Mouse (Mus musculus) forebrain, embryonic 10.5 days (tissue): ENCODE data around the gene Wap. TPM values are rescaled to one million over a fixed set of nuclear protein-coding genes. Genes with fewer than 3 reads are reported as not detected.

Source experiments
- DNase-seq: peaks from one replicate; pipeline ENCODE4 v3.0.0-alpha.2; 2017; ENCODE audit warnings: low spot score; ENCODE audit errors: extremely low spot score
- H3K27ac ChIP-seq: fragments of 300-500 bp; sonication (generic); 2 replicates; pipeline ENCODE4 v1.5.1; 2016; ENCODE audit warnings: mild to moderate bottlenecking
- H3K27me3 ChIP-seq: fragments of 300-500 bp; sonication (generic); 2 replicates; pipeline ENCODE4 v1.6.1; 2016; ENCODE audit warnings: mild to moderate bottlenecking; ENCODE audit not compliant: poor library complexity, severe bottlenecking
- H3K36me3 ChIP-seq: fragments of 300-500 bp; sonication (generic); replicated peaks from 2 replicates; pipeline ENCODE4 v1.6.1; 2016; ENCODE audit warnings: mild to moderate bottlenecking, moderate library complexity
- H3K4me1 ChIP-seq: fragments of 300-500 bp; sonication (generic); 2 replicates; pipeline ENCODE4 v1.6.1; 2016
- H3K4me3 ChIP-seq: fragments of 300-500 bp; sonication (generic); 2 replicates; pipeline ENCODE4 v1.5.1; 2016; ENCODE audit warnings: mild to moderate bottlenecking, moderate library complexity
- H3K9me3 ChIP-seq: fragments of 300-500 bp; sonication (generic); 2 replicates; pipeline ENCODE4 v1.6.1; 2016; ENCODE audit warnings: mild to moderate bottlenecking, moderate library complexity
- WGBS: fragments of 180-500 bp; shearing (Covaris S2); methylation state at CpG from one replicate; pipeline ENCODE4 v1.1.7; 2016; 5-methylcytosine and 5-hydroxymethylcytosine counted together
- polyA plus RNA-seq: library from polyadenylated mRNA; unstranded; fragments of >200 nt; fragmentation: Nextera tagmentation; extraction: Ambion mirVana; gene quantifications from 2 replicates; pipeline ENCODE4 v1.2.1, GENCODE M21; 2016

Gene Wap
- polyA plus RNA-seq, 1 experiment from 2014 or later = not detected

DNA sequence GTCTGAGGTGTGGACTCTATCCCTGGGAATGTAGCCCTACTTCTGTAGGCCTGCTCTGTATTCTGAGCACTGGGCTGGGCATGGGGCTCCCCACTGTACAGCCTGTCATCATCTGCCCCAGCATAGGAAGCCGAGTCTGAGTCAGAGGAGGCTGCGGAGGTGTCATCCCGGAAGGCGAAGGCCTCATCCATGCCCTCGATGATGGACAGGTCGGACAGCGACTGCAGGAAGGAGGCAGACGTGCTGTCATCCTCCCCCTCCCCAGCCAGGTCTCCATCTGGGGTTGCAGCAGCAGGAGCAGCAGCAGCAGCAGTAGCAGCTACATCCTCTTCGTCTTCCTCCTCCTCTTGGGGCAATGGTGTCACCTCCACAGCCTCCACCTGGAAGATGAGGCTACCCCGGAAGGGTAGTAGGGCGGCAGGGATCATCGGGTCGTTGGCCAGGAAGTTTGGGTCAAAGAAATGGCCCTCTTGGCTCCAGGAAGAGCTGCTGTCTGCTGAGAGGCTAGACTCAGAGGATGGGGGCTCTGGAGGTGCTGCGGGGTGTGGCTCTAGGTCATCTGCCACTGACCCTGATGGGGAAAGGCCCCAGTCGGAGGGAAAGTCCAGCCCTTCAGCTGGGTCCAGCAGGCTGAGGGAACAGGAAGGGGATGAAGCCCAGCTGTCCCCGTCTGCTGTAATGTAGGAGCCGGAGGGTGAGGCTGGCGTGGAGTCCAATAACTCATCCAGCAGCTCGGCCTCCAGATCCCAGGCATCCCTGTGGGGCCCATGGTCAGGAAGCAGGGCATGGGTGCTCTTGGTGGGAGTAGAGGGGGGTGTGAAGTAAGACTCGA is 36.6 kb downstream of the Wap start:
- no peak for DNase-seq
- Histone ChIP-seq H3K4me3 (no peak overlapping the region), H3K27me3 (peaks cover 48% of the 10 kb centered on the region), H3K27ac (no peak overlapping the region), H3K36me3 (peaks cover 18% of the 10 kb centered on the region), H3K9me3 (no peaks in the 10 kb centered on the region), H3K4me1 (peaks cover 68% of the 10 kb centered on the region)
- WGBS = 85% methylated on average over 20 of the region's 20 CpGs

GRCm38 (mm10) chr11:6600284-6600944 is 38.0 kb downstream of the Wap start:
- Histone ChIP-seq H3K4me3 (no peak overlapping the region), H3K9me3 (no peaks in the 10 kb centered on the region), H3K36me3 (peaks cover 32% of the 10 kb centered on the region), H3K27me3 (peaks cover 34% of the 10 kb centered on the region), H3K4me1 (peaks cover 58% of the 10 kb centered on the region), H3K27ac (no peak overlapping the region)
- DNase-seq = no peak
- 78% methylated on average over 8 of the region's 8 CpGs for WGBS

GRCm38 (mm10) chr11:6599831-6600230 is 38.6 kb downstream of the Wap start:
- DNase-seq = no peak
- H3K36me3 ChIP-seq = peaks cover 38% of the 10 kb centered on the region
- 86% methylated on average over 6 of the region's 6 CpGs for WGBS
- peaks cover 28% of the 10 kb centered on the region for H3K27me3 ChIP-seq
- no peaks in the 10 kb centered on the region for H3K9me3 ChIP-seq
- peaks cover 52% of the 10 kb centered on the region for H3K4me1 ChIP-seq
- H3K27ac ChIP-seq = peak overlapping the region; percentile 79; the same call in 1 of the 2 replicates
- no peak overlapping the region for H3K4me3 ChIP-seq

DNA sequence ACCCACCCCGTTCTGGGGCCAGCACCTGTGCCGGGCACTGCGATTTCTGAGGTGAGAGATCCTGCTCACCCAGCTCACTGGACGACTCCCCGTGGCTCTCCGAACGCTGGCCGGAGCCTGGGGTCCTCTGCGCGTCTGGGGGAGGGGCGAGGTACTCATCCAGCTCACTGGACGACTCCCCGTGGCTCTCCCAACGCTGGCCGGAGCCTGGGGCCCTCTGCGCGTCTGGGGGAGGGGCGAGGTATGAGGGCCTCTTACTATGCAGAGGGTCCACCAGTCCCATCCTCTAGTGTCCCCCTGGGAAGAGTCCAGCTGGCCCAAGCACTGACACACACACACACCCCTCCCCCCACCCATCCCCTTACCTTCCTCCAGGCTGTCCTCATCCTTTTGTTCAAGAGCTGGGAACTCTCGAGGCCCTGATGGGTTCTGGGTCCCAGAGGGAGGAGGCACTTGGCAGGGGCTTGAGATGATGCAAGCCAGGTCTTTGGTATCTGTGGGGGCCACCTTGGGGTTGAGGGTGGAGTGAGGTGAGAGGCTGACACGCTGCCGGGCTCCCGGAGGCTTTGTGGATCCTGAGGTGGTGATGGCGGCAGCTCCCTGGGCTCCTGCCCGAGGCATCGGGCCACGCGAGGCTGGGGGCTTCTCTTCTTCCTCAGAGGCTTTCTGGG is 39.3 kb downstream of the Wap start:
- 18% methylated on average over 27 of the region's 27 CpGs for WGBS
- Histone ChIP-seq H3K4me1 (peaks cover 45% of the 10 kb centered on the region), H3K27ac (peak overlapping the region; percentile 79), H3K4me3 (peak overlapping the region; percentile 33), H3K27me3 (peaks cover 21% of the 10 kb centered on the region), H3K9me3 (no peaks in the 10 kb centered on the region), H3K36me3 (peaks cover 45% of the 10 kb centered on the region)
- DNase-seq = no peak

DNA sequence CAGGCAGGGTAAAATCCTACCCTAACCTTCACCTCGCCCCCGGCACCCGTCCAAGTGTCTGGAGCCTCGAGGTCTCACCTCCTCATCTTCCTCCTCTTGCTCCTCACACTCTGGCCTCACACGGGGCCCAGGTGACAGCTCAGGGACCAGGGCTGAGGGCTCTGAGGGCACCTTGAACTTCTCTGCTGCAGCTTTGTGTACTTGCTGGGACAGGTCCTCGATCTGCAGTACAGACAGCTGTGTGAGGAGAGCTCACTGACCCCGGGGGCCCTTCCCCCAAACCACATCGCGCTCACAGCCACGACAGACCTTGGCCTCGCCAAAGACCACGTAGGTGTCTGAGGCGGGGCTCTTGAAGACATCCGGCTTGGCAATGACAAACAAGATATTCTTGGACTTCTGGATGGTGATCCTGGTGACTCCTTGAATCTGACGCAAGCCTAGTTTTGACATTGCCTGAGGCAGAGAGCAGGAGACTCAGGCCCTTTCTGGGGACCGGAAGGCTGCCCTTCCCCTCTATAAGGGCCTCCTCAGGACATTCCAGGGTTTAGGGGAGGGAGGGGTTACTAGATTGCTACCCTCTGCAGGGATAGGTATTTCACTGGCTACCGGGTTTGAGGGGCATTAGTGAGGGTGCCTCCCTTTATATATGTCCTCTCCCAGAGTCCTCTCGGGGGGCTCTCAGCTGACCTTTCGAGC is 40.1 kb downstream of the Wap start:
- peaks cover 37% of the 10 kb centered on the region for H3K4me1 ChIP-seq
- H3K4me3 ChIP-seq = peak overlapping the region; percentile 33
- no peak for DNase-seq
- H3K36me3 ChIP-seq = peaks cover 53% of the 10 kb centered on the region
- H3K27me3 ChIP-seq = peaks cover 13% of the 10 kb centered on the region
- H3K27ac ChIP-seq = peak overlapping the region; percentile 79
- H3K9me3 ChIP-seq = no peaks in the 10 kb centered on the region
- 56% methylated on average over 19 of the region's 19 CpGs for WGBS

GRCm38 (mm10) chr11:6597523-6597922 is 40.9 kb downstream of the Wap start:
- no peak for DNase-seq
- H3K36me3 ChIP-seq = peaks cover 61% of the 10 kb centered on the region
- H3K4me1 ChIP-seq = peaks cover 32% of the 10 kb centered on the region
- no peak overlapping the region for H3K27ac ChIP-seq
- H3K27me3 ChIP-seq = peaks cover 5% of the 10 kb centered on the region; the same call in 1 of the 2 replicates
- H3K9me3 ChIP-seq = no peaks in the 10 kb centered on the region
- H3K4me3 ChIP-seq = no peak overlapping the region
- 84% methylated on average over 7 of the region's 7 CpGs for WGBS

GRCm38 (mm10) chr11:6596616-6597015 is 41.8 kb downstream of the Wap start:
- Histone ChIP-seq H3K36me3 (peaks cover 70% of the 10 kb centered on the region), H3K27me3 (no peaks in the 10 kb centered on the region), H3K27ac (no peak overlapping the region), H3K9me3 (no peaks in the 10 kb centered on the region), H3K4me1 (peaks cover 30% of the 10 kb centered on the region), H3K4me3 (no peak overlapping the region)
- no peak for DNase-seq
- WGBS = 87% methylated on average over 3 of the region's 3 CpGs

DNA sequence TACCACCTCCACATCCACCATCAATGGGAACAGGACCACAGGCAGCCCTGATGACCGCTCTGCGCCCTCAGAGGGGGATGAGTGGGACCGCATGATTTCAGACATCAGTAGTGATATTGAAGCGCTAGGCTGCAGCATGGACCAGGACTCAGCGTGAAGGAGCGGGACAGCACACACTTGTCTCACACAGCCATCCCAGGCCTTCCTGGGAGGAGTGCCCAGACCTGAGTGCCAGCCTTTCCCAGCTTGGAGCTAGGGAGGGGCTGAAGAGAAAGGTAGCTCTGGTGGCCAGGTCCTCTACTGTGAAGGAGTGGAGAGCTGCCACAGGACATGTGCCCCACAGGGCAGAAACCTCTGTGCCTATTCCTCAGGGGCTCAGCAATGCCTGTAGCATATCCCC is 42.2 kb downstream of the Wap start:
- DNase-seq = no peak
- no peaks in the 10 kb centered on the region for H3K27me3 ChIP-seq
- no peak overlapping the region for H3K27ac ChIP-seq
- peaks cover 30% of the 10 kb centered on the region for H3K4me1 ChIP-seq
- peaks cover 74% of the 10 kb centered on the region for H3K36me3 ChIP-seq
- no peak overlapping the region for H3K4me3 ChIP-seq
- WGBS = 93% methylated on average over 6 of the region's 6 CpGs
- H3K9me3 ChIP-seq = no peaks in the 10 kb centered on the region

DNA sequence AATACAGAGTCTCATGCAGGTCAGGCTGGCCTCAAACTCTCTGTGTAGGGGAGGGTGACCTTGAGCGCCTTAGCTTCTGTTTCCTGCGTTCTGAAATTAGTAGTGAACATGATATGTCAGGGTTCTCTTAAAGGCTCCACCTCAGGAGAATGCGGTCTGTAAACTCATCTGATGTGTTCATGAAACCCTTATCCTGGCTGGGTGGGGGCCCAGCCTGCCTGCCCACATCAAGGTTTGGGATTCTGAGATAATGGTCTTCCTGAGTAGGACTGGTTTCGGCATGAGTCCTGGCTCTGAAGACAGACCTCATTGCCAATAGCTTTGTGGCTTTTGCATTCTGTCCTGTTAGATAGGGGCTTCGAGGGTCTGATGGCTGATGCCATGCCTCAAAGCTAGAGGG is 43.1 kb downstream of the Wap start:
- H3K27ac ChIP-seq = no peak overlapping the region
- 90% methylated on average over 5 of the region's 5 CpGs for WGBS

DNA sequence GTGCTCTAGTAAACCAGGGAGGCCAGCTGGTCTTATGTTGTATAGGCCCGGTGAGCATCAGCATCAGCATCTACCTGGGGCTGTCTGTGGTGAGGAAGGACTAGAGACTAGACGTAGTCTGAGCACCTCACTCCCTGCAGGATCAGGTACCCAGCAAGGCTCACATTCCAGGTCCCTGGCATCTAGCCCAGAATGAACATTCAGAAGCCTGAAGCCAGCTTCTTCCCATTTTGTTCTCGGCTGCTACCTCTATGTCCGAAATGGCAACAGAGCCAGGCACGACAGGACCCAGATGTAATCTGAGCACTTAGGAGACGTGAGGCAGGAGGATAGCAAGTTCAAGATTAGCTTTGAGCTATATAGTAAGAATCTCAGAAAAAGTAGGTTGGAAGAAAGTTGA is 43.6 kb downstream of the Wap start:
- DNase-seq = no peak
- Histone ChIP-seq H3K27ac (no peak overlapping the region), H3K36me3 (peaks cover 88% of the 10 kb centered on the region), H3K4me1 (peaks cover 22% of the 10 kb centered on the region), H3K9me3 (no peaks in the 10 kb centered on the region), H3K27me3 (no peaks in the 10 kb centered on the region), H3K4me3 (no peak overlapping the region)
- WGBS = 94% methylated on average over 6 of the region's 6 CpGs

More for the DNA sequence above, 43.1 kb downstream of the Wap start:
- no peak for DNase-seq
- H3K4me3 ChIP-seq = no peak overlapping the region
- H3K36me3 ChIP-seq = peaks cover 83% of the 10 kb centered on the region
- no peaks in the 10 kb centered on the region for H3K27me3 ChIP-seq
- H3K4me1 ChIP-seq = peaks cover 26% of the 10 kb centered on the region
- no peaks in the 10 kb centered on the region for H3K9me3 ChIP-seq

- Histone ChIP-seq H3K4me1 (peaks cover 7% of the 10 kb centered on the region), H3K9me3 (no peaks in the 10 kb centered on the region), H3K4me3 (no peak overlapping the region), H3K27ac (no peak overlapping the region), H3K36me3 (peaks cover 99% of the 10 kb centered on the region), H3K27me3 (no peaks in the 10 kb centered on the region)
- WGBS = 85% methylated on average over 11 of the region's 11 CpGs
- no peak for DNase-seq
These were observed 45.0 kb downstream of the Wap start for GRCm38 (mm10) chr11:6593406-6593805.

DNA sequence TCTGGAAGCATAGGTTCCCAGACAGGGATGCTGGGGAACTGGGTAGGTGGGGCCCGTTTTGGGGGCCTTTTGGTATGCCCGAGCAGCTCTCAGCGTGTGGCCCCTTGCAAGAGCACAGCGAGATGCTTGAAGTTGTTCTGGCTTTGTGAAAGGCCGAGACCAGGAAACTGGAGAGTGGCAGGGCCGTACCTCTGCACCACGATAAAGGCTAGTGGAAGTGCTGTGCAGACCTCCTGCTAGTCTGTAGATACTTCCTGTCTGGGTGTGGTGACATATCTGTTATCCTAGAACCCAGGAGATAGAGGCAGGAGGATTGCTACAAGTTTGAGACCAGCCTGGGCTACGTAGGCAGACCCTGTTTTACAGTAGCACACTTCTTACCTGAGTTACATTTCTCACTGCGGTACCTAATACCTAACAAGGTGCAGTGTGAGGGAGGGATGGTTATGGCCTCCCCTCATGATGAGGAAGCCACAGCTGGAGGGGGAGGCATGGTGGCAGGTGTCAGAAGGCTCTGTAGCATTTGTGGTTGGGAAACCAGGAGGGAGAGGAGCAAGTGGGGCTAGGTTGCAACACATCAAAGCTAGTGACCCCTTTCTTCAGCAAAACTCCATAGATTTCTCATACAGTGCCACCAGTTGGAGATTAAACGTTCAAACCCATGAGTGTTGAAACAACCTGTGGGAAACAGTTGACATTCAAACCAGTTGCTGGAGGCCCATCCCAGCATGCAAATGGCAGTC is 47.3 kb downstream of the Wap start:
- H3K9me3 ChIP-seq = no peaks in the 10 kb centered on the region
- no peak overlapping the region for H3K27ac ChIP-seq
- no peak for DNase-seq
- H3K36me3 ChIP-seq = peaks cover 97% of the 10 kb centered on the region
- H3K27me3 ChIP-seq = no peaks in the 10 kb centered on the region
- 87% methylated on average over 10 of the region's 10 CpGs for WGBS
- no peaks in the 10 kb centered on the region for H3K4me1 ChIP-seq
- H3K4me3 ChIP-seq = no peak overlapping the region
